Mouse (Mus musculus) adrenal gland, postnatal 14 days (tissue): ENCODE measurements at regions not wholly inside any gene's neighbourhood (a gene's known extent, or its start where the extent isn't known, plus 50 kb on each side); places are given as distances from the start of the nearest gene placed in this dataset.

Experiments
- DNase-seq: peaks from one replicate; pipeline ENCODE4 v3.0.0; 2021; ENCODE audit warnings: mixed read lengths

GRCm38 (mm10) chr1:90506582-90506981 lies 96.2 kb upstream of the Cops8 start:
- no peak for DNase-seq

- DNase-seq, result no peak
These were observed 93.4 kb upstream of the Cops8 start for GRCm38 (mm10) chr1:90509371-90509770.

GRCm38 (mm10) chr1:90513442-90514070 lies 89.2 kb upstream of the Cops8 start:
- DNase-seq, result no peak

- no peak for DNase-seq
These were observed 88.6 kb upstream of the Cops8 start for GRCm38 (mm10) chr1:90514176-90514575.

- no peak for DNase-seq
These were observed 84.1 kb upstream of the Cops8 start for GRCm38 (mm10) chr1:90518584-90519265.

- no peak for DNase-seq
These were observed 83.2 kb upstream of the Cops8 start for GRCm38 (mm10) chr1:90519284-90520275.

- no peak for DNase-seq
These were observed 80.5 kb upstream of the Cops8 start for GRCm38 (mm10) chr1:90522294-90522693.

- no peak for DNase-seq
These were observed 78.0 kb upstream of the Cops8 start for GRCm38 (mm10) chr1:90524641-90525220.

- no peak for DNase-seq
These were observed 76.5 kb upstream of the Cops8 start for GRCm38 (mm10) chr1:90526311-90526710.

- DNase-seq, result no peak
These were observed 74.6 kb upstream of the Cops8 start for GRCm38 (mm10) chr1:90527947-90528717.

GRCm38 (mm10) chr1:90533481-90533880 lies 69.3 kb upstream of the Cops8 start:
- DNase-seq, result no peak

GRCm38 (mm10) chr1:90536105-90536504 lies 66.7 kb upstream of the Cops8 start:
- DNase-seq, result no peak

- no peak for DNase-seq
These were observed 58.7 kb upstream of the Cops8 start for GRCm38 (mm10) chr1:90543801-90544795.

GRCm38 (mm10) chr1:90544821-90545536 lies 57.8 kb upstream of the Cops8 start:
- no peak for DNase-seq

GRCm38 (mm10) chr1:90552644-90553043 lies 50.1 kb upstream of the Cops8 start:
- DNase-seq, result no peak
